Mouse (Mus musculus): ENCODE measurements around the gene Eif5.
A peak's percentile ranks its signal among the peaks of the same experiment; 100 is the strongest.
"Not testable (repeated sequence)": the region's sequence is repeated elsewhere in the genome, so short reads cannot be mapped to it uniquely, and the experiment has no call there.

The Eif5 gene

GRCm38 (mm10) chr12:111527643-111528281 lies 10.1 kb upstream of the Eif5 start:
- peak; percentile 77 for DNase-seq

- DNase-seq: no peak
These were observed 8.6 kb upstream of the Eif5 start for GRCm38 (mm10) chr12:111529192-111529591.

- DNase-seq: peak; percentile 37
These were observed 4.6 kb upstream of the Eif5 start for GRCm38 (mm10) chr12:111533096-111533794.

GRCm38 (mm10) chr12:111535281-111535680 lies 2.5 kb upstream of the Eif5 start:
- no peak for DNase-seq

GRCm38 (mm10) chr12:111535762-111536161 lies 2.1 kb upstream of the Eif5 start:
- no peak for DNase-seq

- no peak for DNase-seq
These were observed 1.1 kb upstream of the Eif5 start for GRCm38 (mm10) chr12:111536746-111537145.

- DNase-seq: no peak
These were observed 475 bp upstream of the Eif5 start for GRCm38 (mm10) chr12:111537341-111537740.

- peak; percentile 82 for DNase-seq
These were observed 650 bp downstream of the Eif5 start for GRCm38 (mm10) chr12:111538292-111539040.

GRCm38 (mm10) chr12:111539041-111539345 lies 1.2 kb downstream of the Eif5 start:
- DNase-seq: no peak

- no peak for DNase-seq
These were observed 9.3 kb downstream of the Eif5 start for GRCm38 (mm10) chr12:111547070-111547469.

- DNase-seq: no peak
These were observed 10.9 kb downstream of the Eif5 start for GRCm38 (mm10) chr12:111548555-111549289.

GRCm38 (mm10) chr12:111550679-111551078 lies 12.9 kb downstream of the Eif5 start:
- no peak for DNase-seq

GRCm38 (mm10) chr12:111552342-111552741 lies 14.5 kb downstream of the Eif5 start:
- no peak for DNase-seq

GRCm38 (mm10) chr12:111555357-111555756 lies 17.5 kb downstream of the Eif5 start:
- no peak for DNase-seq

- not testable (repeated sequence) for DNase-seq
These were observed 18.1 kb downstream of the Eif5 start for GRCm38 (mm10) chr12:111555893-111556292.

GRCm38 (mm10) chr12:111557538-111557937 lies 19.7 kb downstream of the Eif5 start:
- no peak for DNase-seq

GRCm38 (mm10) chr12:111558655-111559054 lies 20.8 kb downstream of the Eif5 start:
- DNase-seq: no peak

- DNase-seq: peak; percentile 73
These were observed 21.9 kb downstream of the Eif5 start for GRCm38 (mm10) chr12:111559647-111560258.

- DNase-seq: no peak
These were observed 22.5 kb downstream of the Eif5 start for GRCm38 (mm10) chr12:111560286-111560685.

GRCm38 (mm10) chr12:111562276-111562814 lies 24.5 kb downstream of the Eif5 start:
- no peak for DNase-seq

GRCm38 (mm10) chr12:111563076-111563629 lies 25.3 kb downstream of the Eif5 start:
- no peak for DNase-seq

GRCm38 (mm10) chr12:111565363-111565762 lies 27.5 kb downstream of the Eif5 start:
- no peak for DNase-seq
